Mouse (Mus musculus): ENCODE data around the gene Ano8.
"Not testable (repeated sequence)": the region's sequence is repeated elsewhere in the genome, so short reads cannot be mapped to it uniquely, and the experiment has no call there.

GRCm38 (mm10) chr8:71432935-71433334, 52.8 kb downstream of the Ano8 start:
- not testable (repeated sequence) for TF ChIP-seq CTCF, EP300 (IDR thresholded peaks at IDR 0.05; ENCODE audit: low read depth)
